Mouse (Mus musculus): Measurements from ENCODE around the gene Fam214b.
A peak's percentile ranks its signal among the peaks of the same experiment; 100 is the strongest.

Gene Fam214b

GRCm38 (mm10) chr4:43010161-43011038 lies 35.6 kb downstream of the Fam214b start, which contains the start of gene Fancg:
Gene Fancg, minus strand, starts transcription at chr4:43010506.
- DNase-seq (ENCODE audit: low spot score), result peak; percentile 72

GRCm38 (mm10) chr4:43005765-43006164 lies 40.3 kb downstream of the Fam214b start:
- peak; percentile 60 for DNase-seq (ENCODE audit: low spot score)

GRCm38 (mm10) chr4:43004951-43005350 lies 41.1 kb downstream of the Fam214b start:
- no peak for DNase-seq (ENCODE audit: low spot score)

- DNase-seq (ENCODE audit: low spot score), result no peak
These were observed 43.1 kb downstream of the Fam214b start for GRCm38 (mm10) chr4:43002756-43003439.

GRCm38 (mm10) chr4:43001272-43001671 lies 44.7 kb downstream of the Fam214b start:
- DNase-seq (ENCODE audit: low spot score), result no peak

- DNase-seq (ENCODE audit: low spot score), result peak; percentile 98
These were observed 45.7 kb downstream of the Fam214b start, which contains the start of gene Vcp for GRCm38 (mm10) chr4:43000141-43000986. Gene Vcp, minus strand, starts transcription at chr4:43000507.

GRCm38 (mm10) chr4:42999451-43000140 lies 46.4 kb downstream of the Fam214b start:
- peak; percentile 64 for DNase-seq (ENCODE audit: low spot score)

- no peak for DNase-seq (ENCODE audit: low spot score)
These were observed 48.0 kb downstream of the Fam214b start for GRCm38 (mm10) chr4:42998022-42998421.

GRCm38 (mm10) chr4:42988296-42988695 lies 57.7 kb downstream of the Fam214b start:
- no peak for DNase-seq (ENCODE audit: low spot score)

All from T-cell, adult 2 months (primary cell).